Mouse (Mus musculus): ENCODE results near the gene Gm47289. TPM values are rescaled to one million over a fixed set of nuclear protein-coding genes. Genes with fewer than 3 reads are reported as not detected.

Gene Gm47289
- polyA plus RNA-seq, 3 experiments from 2014 or later, result not detected

DNA sequence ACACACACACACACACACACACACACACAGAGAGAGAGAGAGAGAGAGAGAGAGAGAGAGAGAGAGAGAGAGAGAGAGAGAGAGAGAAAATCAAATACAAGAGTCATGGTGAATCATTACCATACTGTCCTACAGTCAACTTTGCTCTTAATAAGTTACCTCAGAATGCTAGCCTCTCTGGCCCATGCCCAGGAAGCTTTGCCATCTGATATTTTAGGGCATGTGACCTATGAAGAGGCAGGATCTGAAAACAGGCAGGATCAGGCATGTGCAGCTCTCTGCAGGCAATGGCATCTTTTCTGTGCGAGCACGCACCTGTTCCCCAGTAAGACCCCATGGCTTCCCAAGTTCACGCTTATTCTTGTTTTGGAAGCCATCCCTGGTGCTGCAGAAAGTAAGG, 1.7 kb downstream of the Gm47289 start:
- ATAC-seq, result no peak

DNA sequence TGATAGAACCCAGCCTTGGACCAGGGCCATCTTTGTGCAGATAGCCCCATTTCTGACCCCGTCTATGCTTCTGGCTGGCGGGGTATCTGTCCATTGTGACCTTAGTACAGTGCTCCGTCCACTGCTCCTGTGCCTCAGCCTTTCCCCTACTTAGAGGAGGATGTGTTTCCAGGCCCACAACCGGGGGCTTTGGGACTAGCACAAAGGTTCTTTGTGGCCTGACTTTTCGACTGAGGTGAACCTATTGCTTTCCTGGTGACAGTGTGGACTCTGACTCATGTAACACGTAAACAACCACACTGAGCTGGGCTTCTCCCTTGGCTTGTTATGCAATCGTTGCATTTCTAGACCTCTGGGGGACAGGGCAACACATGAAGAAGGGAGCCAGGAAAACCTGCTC, 5.8 kb downstream of the Gm47289 start:
- ATAC-seq, result no peak

- no peak for ATAC-seq
These were observed 6.6 kb downstream of the Gm47289 start for GRCm38 (mm10) chr9:119165548-119165947.

DNA sequence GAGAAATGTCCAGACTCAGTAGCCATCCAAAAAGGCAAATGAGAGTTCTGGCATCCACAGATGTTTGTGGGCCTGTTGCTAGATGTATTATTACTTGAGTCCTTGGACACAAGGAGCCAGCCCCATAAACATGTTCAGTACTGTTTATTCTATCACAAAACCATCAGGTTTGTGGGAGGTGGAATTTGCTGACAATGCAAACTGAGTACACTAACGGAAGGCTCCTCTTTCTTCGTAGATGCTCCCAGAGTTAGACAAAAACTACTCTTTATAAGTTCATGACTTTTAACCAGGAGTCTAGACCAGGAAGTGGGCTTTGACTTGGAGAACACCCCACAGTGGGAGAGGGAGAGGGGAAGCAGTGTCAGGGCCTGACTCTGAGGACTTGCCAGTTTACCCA, 8.6 kb downstream of the Gm47289 start:
- ATAC-seq, result no peak

DNA sequence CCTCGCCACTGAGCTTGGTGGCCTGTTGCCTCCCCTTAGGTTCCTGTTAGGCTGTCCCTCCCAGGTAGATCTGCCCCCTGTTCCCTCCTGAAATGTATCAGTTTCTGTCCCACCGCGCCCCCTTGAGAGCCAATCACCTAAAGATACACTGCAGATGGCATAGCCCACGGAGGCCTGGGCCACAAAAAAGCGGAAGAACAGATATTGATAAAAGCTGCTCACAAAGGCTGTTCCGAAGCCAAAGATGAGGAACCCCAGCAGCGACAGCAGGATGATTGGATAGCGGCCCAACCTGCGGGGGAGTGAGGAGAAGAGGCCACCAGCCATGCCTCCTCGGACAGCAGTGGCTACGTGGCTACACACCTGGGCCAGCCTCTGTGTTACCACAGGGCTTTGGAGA, 20.3 kb downstream of the Gm47289 start:
- ATAC-seq, result no peak

- no peak for ATAC-seq
These were observed 22.3 kb downstream of the Gm47289 start for GRCm38 (mm10) chr9:119181241-119181728.

DNA sequence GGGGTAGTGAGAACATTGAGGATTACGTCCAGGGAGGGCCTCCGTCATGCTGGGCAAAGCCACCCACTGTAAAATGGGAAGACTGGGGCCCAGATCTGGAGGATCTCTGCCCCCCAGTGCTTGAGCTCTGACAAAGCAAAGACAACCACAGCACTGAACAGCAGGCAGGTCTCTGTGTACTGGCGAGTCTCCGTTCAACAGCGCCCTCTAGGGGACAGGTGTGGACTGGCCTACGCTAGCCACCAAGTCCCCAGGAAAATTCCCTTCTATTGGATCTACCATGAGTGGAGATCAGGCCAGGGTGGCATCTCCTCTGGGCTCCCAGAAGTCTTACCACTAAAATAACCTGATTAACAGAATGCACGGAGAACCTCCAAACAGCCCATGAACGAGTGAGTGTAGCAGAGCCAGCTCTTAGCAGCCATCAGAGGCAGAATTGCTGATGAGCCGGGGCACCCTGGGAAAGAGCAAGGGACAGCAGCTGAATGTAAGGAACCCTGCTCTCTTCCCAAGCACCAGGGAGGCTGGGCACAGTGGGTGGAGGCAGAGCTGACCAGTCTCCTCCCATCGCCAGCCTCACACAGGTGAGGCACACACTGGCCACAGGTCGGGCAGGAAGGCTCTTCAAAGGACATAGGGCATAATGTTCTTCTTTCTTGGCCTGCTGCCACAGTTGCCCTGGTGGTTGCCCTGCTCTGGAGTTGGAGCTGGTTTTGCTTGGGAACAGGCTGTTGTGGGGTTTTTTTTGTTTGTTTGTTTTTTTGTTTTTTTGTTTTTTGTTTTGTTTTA, 33.4 kb downstream of the Gm47289 start:
- ATAC-seq, result no peak

- ATAC-seq, result no peak
These were observed 40.3 kb downstream of the Gm47289 start for GRCm38 (mm10) chr9:119199151-119199861.

DNA sequence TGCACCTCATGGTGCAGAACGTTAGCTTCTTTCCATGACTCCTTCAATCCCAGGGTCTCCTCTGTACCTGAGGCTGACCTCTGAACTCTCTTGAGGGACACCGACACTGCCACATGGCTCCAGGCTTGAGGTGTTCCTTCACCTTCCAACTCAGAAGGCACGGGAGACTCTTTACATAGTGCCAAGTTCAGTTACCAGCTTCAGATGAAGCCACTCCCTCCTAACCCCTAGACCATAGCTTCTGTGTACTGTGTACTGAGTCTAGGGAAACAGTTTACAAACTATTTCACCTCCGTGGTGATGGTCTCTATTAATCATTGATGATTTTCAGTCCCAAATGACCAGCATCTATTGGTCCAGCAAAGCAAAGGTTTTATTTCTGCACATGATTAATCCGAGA, 42.7 kb downstream of the Gm47289 start:
- ATAC-seq, result no peak

DNA sequence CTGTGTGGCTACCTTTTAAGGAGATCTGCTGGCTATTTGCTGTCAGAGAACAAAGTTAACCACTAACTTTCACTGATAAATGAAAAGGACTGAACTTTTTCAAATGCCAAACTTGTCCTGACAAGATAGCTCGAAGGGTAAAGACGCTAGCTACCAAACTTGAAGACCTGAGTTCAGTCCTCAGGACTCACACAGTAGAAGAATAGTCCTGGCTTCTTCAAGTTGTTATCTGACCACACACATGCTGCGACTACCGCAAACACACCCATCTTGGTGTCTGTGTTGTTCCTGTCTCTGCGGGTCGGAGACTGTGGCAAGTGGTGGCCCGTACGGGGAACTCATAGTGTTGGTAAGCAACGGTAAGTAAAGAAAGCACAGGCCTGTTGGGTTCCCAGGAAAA, 44.7 kb downstream of the Gm47289 start:
- no peak for ATAC-seq

DNA sequence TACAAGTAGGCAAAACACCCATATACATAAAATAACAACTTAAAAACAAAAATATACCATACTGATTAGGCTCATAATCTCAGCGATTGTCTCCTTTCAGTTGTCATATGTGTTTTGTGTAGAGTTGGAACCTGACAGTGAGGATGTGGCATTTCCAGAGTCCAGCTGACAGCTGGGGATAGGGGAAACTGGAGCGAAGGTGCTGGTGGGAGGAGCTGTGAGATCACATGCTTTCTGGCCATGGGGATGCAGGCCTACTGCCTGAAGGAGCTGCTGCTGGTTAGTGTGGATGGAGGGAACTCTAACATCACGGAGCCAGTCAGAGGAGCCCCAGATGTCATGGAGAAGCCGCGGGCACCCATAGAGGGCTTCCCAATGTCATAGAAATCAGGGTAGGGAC, 46.8 kb downstream of the Gm47289 start:
- no peak for ATAC-seq

DNA sequence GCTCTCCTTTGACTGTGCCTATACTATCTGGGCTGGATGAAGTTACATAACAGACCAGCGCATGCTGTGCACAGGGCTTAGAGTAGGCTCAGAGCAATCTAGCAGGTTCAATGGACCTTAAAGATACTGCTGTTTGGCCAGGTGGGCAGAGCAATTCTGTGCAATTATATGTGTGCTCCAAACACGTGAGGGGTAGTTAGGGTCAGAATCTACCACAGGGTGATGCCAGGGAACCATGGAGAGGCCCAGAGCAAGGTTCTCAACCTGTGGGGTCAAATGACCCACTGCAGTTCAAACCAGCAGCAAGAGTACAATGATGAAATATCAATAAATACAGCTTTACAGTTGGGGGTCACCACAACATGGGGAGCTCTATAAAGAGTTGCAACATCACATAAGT, 47.7 kb downstream of the Gm47289 start:
- ATAC-seq, result no peak

DNA sequence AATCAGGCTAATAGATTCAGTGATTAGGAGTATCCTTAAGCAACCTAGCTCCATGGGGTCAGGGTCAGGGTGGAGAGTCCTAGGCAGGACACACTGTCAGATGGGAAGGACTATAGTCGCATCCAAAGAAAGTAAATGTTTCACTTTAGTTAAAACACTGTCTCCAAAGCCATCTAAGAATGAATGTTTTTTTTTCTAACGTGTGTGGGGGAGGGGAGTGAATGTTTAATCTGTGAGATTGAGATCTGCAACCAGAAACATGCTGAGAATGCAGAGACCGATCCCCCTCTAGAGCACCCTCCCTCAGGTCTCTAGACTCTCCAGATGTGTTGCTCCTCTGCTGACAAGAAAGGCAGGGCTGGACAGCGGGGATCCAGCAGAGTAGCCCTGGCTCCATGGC, 48.2 kb downstream of the Gm47289 start:
- ATAC-seq, result no peak

GRCm38 (mm10) chr9:119208998-119209397, 50.0 kb downstream of the Gm47289 start, which contains the start of gene Slc22a13:
Gene Slc22a13 (minus strand): TSS chr9:119209098.
- no peak for ATAC-seq

Other genes with a start within 250 kb of the Gm47289 start
- 1 to 10 TPM; 1.0 to 1.3 (median 1.3) TPM for gene Ctdspl, start 232.7 kb upstream of the Gm47289 start, polyA plus RNA-seq (2017; shearing (Covaris generic))
- 10 to 100 TPM; 17.6 to 20.9 (median 17.8) TPM for gene Vill, start 106.4 kb upstream of the Gm47289 start, polyA plus RNA-seq (2017; shearing (Covaris generic))
- gene Plcd1, start 65.7 kb upstream of the Gm47289 start, polyA plus RNA-seq (2017; shearing (Covaris generic)), result 1 to 10 TPM in 2 of 3 experiments, under 1 TPM in 1; 0.34 to 1.9 (median 1.8) TPM
- under 1 TPM in 2 of 3 experiments, not detected in 1; 0.15 to 0.34 TPM for gene Dlec1, start 56.7 kb upstream of the Gm47289 start, polyA plus RNA-seq (2017; shearing (Covaris generic))
- gene Acaa1b, start 2.1 kb upstream of the Gm47289 start, polyA plus RNA-seq (2017; shearing (Covaris generic)), result not detected
- not detected for gene Slc22a13, start 49.9 kb downstream of the Gm47289 start, polyA plus RNA-seq (2017; shearing (Covaris generic))
- 1 to 10 TPM; 7.1 to 8.6 (median 8.3) TPM for gene Oxsr1, start 163.3 kb downstream of the Gm47289 start, polyA plus RNA-seq (2017; shearing (Covaris generic))
- gene Acaa1a, start 180.5 kb downstream of the Gm47289 start, polyA plus RNA-seq (2017; shearing (Covaris generic)), result 10 to 100 TPM; 41.3 to 46.9 (median 41.3) TPM
- 10 to 100 TPM; 72.5 to 96.3 (median 75.1) TPM for gene Myd88, start 182.2 kb downstream of the Gm47289 start, polyA plus RNA-seq (2017; shearing (Covaris generic))
- under 1 TPM in 2 of 3 experiments, not detected in 1; 0.38 to 0.63 TPM for gene Xylb, start 198.2 kb downstream of the Gm47289 start, polyA plus RNA-seq (2017; shearing (Covaris generic))
- not detected for gene Slc22a14, start 206.4 kb downstream of the Gm47289 start, polyA plus RNA-seq (2017; shearing (Covaris generic))
- gene Acvr2b, start 243.0 kb downstream of the Gm47289 start, polyA plus RNA-seq (2017; shearing (Covaris generic)), result not detected